8 mouse cellular contexts compared by ENCODE assay signal in the genomic region with DNA sequence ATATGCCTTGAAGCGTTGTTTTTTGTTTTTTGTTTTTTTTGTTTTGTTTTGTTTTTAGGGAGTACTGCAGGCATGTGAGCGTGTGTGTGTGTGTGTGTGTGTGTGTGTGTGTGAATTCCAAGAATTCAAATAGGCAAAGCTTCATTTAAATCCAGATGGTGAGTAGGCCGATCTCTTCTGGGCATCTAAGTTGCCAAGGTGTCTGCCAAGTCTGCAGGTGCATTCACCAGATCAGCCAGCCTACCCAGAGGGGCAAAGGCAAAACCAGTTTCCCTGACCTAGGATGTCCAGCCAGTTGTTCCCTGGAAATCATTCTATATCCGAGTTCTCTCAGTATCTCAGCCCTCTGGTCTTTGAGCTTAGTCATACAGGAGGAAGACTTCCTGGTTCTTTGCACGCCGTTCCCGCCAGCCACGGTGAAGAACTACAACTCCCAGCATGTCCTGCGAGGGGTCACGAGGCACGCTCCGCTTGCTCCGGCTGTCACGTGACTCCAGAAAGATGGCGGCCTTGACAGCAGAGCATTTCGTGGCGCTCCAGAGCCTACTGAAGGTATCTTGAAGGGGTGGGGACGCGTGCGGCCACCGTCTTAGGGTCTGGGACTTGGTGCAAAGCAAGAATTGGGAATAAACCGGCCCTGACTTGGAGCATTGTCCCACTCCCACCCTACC. TPM values are rescaled to one million over a fixed set of nuclear protein-coding genes. Genes with fewer than 3 reads are reported as not detected.
A peak's percentile ranks its signal among the peaks of the same experiment; 100 is the strongest.
DNase-seq lines count a peak whose midpoint lies in the region; ATAC-seq lines count a peak whose summit lies in the region.

Gene Commd9 (plus strand): TSS at position 480 of the 671 bp plus-strand sequence.

- peak; percentile 100 for ATAC-seq in inflammation-experienced regulatory T-cells, adult 6 months
- ATAC-seq in megakaryocyte-erythroid progenitor cell, adult 5-6 weeks (replicated peaks; ENCODE audit: low FRiP score, low TSS enrichment, poor library complexity, severe bottlenecking) = peak; percentile 99

- intact Hi-C loops in gastrocnemius, postnatal 14 days (cut with DNase I; ENCODE audit: low total_unique reads) = no loop called here
- intact Hi-C loops in left cerebral cortex, postnatal 10 days (cut with DNase I) = no loop called here

- DNase-seq in adrenal gland, adult (ENCODE audit: inconsistent age in 2 of 2, low spot score in 1 of 2) = peak; percentile 95 to 97
- peak; percentile 96 for DNase-seq in embryo, embryonic 10.5 days (ENCODE audit: low spot score)
- peak; percentile 93 for DNase-seq in gastrocnemius, postnatal 14 days
- DNase-seq in left cerebral cortex, postnatal 10 days (ENCODE audit: extremely low spot score in 1 of 2, low spot score in 2 of 2) = peak; percentile 94 to 96
- peak; percentile 94 for DNase-seq in right cerebral cortex, postnatal 25 days
- peak; percentile 88 to 96 for DNase-seq in urinary bladder, postnatal 4 days (ENCODE audit: low spot score in 2 of 2)

RNA-seq across cellular contexts. Expression of gene Commd9, which starts in this region (rescaled TPM):
- 10 to 100 TPM; 28.6 to 29.4 TPM for total RNA-seq in gastrocnemius, postnatal 14 days (2021)
- polyA plus RNA-seq in inflammation-experienced regulatory T-cells, adult 6 months (2017; shearing (Covaris generic)) = 10 to 100 TPM; 14.2 to 32.2 (median 21.2) TPM
- total RNA-seq in left cerebral cortex, postnatal 10 days (2021) = 10 to 100 TPM; 41.3 to 42.2 TPM
- 16.2 and 20.5 TPM in 2 replicates for total RNA-seq in megakaryocyte-erythroid progenitor cell, adult 5-6 weeks (2014; fragmentation: Nextera tagmentation)
- 16.0 and 34.9 TPM in 2 replicates for total RNA-seq in megakaryocyte-erythroid progenitor cell, adult 5-6 weeks (2017)

Comparison
In these comparisons a context has a peak if more than half of its experiments do, and no peak if none do; other contexts are left out.
1. Peak in every context shown above with its lines: DNase-seq and ATAC-seq.